Mouse (Mus musculus) lung, postnatal 0 days (tissue): ENCODE data around the gene a. TPM values are rescaled to one million over a fixed set of nuclear protein-coding genes. Genes with fewer than 3 reads are reported as not detected.

Experiments
- ATAC-seq: fragments of 200-750 bp; cut with Nextera tagmentation; 2 replicates; pipeline ENCODE4 v1.8.0; 2017; ENCODE audit warnings: moderate library complexity
- DNase-seq: peaks from one replicate; pipeline ENCODE4 v3.0.0-alpha.2; 2016; ENCODE audit warnings: low spot score
- H3K27ac ChIP-seq: fragments of 300-500 bp; sonication (generic); 2 replicates; pipeline ENCODE4 v1.5.1; 2014; ENCODE audit warnings: antibody characterized with exemption, mild to moderate bottlenecking, low read length, mixed read lengths
- H3K27me3 ChIP-seq: fragments of 300-500 bp; sonication (generic); replicated peaks from 2 replicates; pipeline ENCODE4 v1.6.1; 2014; ENCODE audit warnings: low read length, mixed read lengths; ENCODE audit not compliant: insufficient read depth
- H3K36me3 ChIP-seq: fragments of 300-500 bp; sonication (generic); 2 replicates; pipeline ENCODE4 v1.6.1; 2014; ENCODE audit warnings: low read length, mixed read lengths; ENCODE audit not compliant: insufficient read depth
- H3K4me1 ChIP-seq: fragments of 300-500 bp; sonication (generic); 2 replicates; pipeline ENCODE4 v1.6.1; 2014; ENCODE audit warnings: antibody characterized with exemption, low read depth, low read length, mixed read lengths; ENCODE audit not compliant: insufficient read depth
- H3K4me2 ChIP-seq: fragments of 300-500 bp; sonication (generic); replicated peaks from 2 replicates; pipeline ENCODE4 v1.6.1; 2014; ENCODE audit warnings: low read depth, mild to moderate bottlenecking, low read length, moderate library complexity, mixed read lengths
- H3K4me3 ChIP-seq: fragments of 300-500 bp; sonication (generic); 2 replicates; pipeline ENCODE4 v1.5.1; 2014; ENCODE audit warnings: low read depth, low read length
- H3K9ac ChIP-seq: fragments of 300-500 bp; sonication (generic); replicated peaks from 2 replicates; pipeline ENCODE4 v1.6.1; 2014; ENCODE audit warnings: low read depth, mild to moderate bottlenecking
- H3K9me3 ChIP-seq: fragments of 300-500 bp; sonication (generic); 2 replicates; pipeline ENCODE4 v1.6.1; 2016; ENCODE audit warnings: low read length, mixed read lengths
- CTCF ChIP-seq: IDR thresholded peaks from 2 replicates; pipeline ENCODE4 v1.5.1; 2016; ENCODE audit warnings: antibody characterized with exemption, mild to moderate bottlenecking
- EP300 ChIP-seq: IDR thresholded peaks from 2 replicates; pipeline ENCODE4 v1.6.1; 2016; ENCODE audit warnings: antibody characterized with exemption, mild to moderate bottlenecking, control low read depth
- WGBS: fragments of 180-500 bp; shearing (Covaris S2); extraction: QIAGEN DNeasy Blood & Tissue Kit; methylation state at CpG from one replicate; pipeline ENCODE4 v1.1.7; 2014; 5-methylcytosine and 5-hydroxymethylcytosine counted together
- polyA plus RNA-seq: library from polyadenylated mRNA; unstranded; fragments of >200 nt; fragmentation: Nextera tagmentation; extraction: Ambion mirVana; gene quantifications from 2 replicates; pipeline ENCODE4 v1.2.1, GENCODE M21; 2015

a gene
- polyA plus RNA-seq, 1 experiment from 2014 or later, result not detected

DNA sequence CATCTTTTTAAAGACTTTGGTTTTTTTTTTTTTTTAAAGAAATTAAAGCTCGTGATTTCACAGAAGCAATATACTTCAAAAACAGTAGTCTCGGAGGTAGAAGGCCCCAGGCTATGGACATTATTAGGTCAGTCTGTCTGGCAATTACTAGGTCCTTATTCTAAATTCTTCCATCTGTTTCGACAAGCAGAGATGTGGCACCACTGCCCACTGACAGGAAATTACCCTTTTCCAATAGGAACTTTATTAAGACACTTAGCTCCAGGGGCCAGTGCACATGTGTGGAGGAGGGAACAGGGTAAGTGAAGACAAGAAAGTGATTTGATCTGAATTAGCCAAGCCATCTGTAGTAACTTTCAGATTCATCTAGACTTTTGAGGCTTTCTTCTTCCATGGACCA is 263.5 kb downstream of the a start:
- ATAC-seq (no peak), DNase-seq (no peak)
- H3K4me2 ChIP-seq, result no peak overlapping the region
- H3K4me1 ChIP-seq, result peaks cover 5% of the 10 kb centered on the region; the same call in 1 of the 2 replicates
- no peak overlapping the region for H3K4me3 ChIP-seq
- H3K27ac ChIP-seq, result no peak overlapping the region
- no peak for TF ChIP-seq EP300
- TF ChIP-seq CTCF, result no peak
- no peaks in the 10 kb centered on the region for H3K27me3 ChIP-seq
- H3K9me3 ChIP-seq, result no peaks in the 10 kb centered on the region
- WGBS, result 88% methylated on average over 3 of the region's 3 CpGs
- no peak overlapping the region for H3K9ac ChIP-seq
- H3K36me3 ChIP-seq, result no peaks in the 10 kb centered on the region

DNA sequence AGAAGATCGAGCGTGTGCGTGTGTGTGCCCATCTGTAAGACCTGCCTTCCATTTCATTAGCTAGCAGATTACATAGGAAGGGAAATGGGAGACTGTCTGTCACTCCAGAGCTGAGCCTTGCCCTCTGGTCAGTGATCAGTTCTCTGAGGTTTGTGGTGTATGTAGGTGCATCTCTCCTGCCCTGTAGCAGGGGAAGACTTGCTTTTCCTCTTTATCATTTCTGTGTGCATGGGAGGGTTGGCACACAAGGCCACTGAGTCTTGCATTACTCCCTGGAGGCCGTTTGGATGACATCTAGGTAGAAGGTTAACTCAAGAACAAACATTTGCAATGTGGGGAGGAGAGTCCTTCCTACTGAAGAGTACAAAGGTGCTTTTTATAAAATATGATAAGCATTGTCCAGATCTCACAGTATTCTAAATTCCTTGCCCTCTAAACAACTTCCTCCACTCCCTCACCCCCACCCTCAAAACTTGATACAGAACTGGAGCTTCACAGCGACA is 264.9 kb downstream of the a start:
- Histone ChIP-seq H3K9ac (no peak overlapping the region), H3K9me3 (no peaks in the 10 kb centered on the region)
- ATAC-seq, result no peak

GRCm38 (mm10) chr2:155057361-155057760 is 266.2 kb downstream of the a start:
- no peak for TF ChIP-seq EP300
- no peak for TF ChIP-seq CTCF
- no peaks in the 10 kb centered on the region for H3K4me1 ChIP-seq

More for the DNA sequence above, 264.9 kb downstream of the a start:
- H3K27ac ChIP-seq, result no peak overlapping the region
- no peak overlapping the region for H3K4me2 ChIP-seq
- TF ChIP-seq CTCF (no peak), EP300 (no peak)
- DNase-seq, result no peak
- no peaks in the 10 kb centered on the region for H3K36me3 ChIP-seq
- WGBS, result 62% methylated on average over 5 of the region's 5 CpGs
- no peak overlapping the region for H3K4me3 ChIP-seq
- H3K4me1 ChIP-seq, result peaks cover 5% of the 10 kb centered on the region; the same call in 1 of the 2 replicates
- H3K27me3 ChIP-seq, result no peaks in the 10 kb centered on the region

GRCm38 (mm10) chr2:155071027-155071426 is 279.8 kb downstream of the a start:
- Histone ChIP-seq H3K9me3 (no peaks in the 10 kb centered on the region), H3K4me3 (no peak overlapping the region), H3K27ac (no peak overlapping the region), H3K4me2 (no peak overlapping the region), H3K9ac (no peak overlapping the region), H3K36me3 (no peaks in the 10 kb centered on the region; the same call in 1 of the 2 replicates), H3K27me3 (no peaks in the 10 kb centered on the region), H3K4me1 (peaks cover 4% of the 10 kb centered on the region; the same call in 1 of the 2 replicates)
- DNase-seq (no peak), ATAC-seq (no peak)
- TF ChIP-seq EP300 (no peak), CTCF (no peak)
- 80% methylated on average over 9 of the region's 9 CpGs for WGBS

More at GRCm38 (mm10) chr2:155057361-155057760, 266.2 kb downstream of the a start:
- Histone ChIP-seq H3K9ac (no peak overlapping the region), H3K4me3 (no peak overlapping the region), H3K27ac (no peak overlapping the region), H3K27me3 (no peaks in the 10 kb centered on the region), H3K4me2 (no peak overlapping the region), H3K36me3 (no peaks in the 10 kb centered on the region), H3K9me3 (no peaks in the 10 kb centered on the region)
- WGBS, result 81% methylated on average over 1 of the region's 1 CpGs
- DNase-seq (no peak), ATAC-seq (no peak)

DNA sequence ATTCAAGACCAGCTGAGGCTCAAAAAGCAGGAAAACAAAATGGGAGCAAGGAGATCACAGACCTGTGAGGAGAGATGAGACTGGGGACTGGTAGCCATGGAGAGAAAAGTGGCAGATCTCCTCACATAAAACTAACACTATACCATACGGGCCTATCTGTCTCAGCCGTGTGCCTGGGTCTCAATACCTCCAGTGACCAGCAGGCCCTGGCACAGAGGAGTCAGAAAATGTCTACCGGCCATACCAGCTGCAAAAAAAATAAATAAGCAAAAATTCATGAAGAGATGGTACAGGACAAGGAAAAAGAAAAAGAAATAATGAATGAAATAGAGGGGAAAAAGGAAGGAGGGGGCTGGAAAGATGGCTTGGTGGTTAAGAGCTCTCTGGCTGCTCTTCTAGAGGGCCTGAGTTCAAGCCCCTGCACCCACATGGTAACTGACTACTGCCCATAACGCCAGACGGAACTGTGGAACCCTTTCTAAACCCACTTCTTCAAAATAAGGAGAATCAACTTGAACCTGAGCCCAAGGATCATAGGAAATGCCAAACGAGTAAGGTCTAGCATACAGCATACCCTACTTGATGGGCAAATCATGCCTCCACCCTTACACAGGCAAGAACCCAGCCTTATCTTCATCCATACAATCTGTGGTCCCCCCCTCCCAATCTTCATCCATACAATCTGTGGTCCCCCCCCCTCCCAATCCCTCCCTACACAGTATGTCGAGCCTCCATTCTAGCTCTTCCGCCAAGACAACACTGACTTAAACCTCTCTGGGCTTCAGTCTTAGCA is 281.3 kb downstream of the a start:
- H3K4me3 ChIP-seq, result no peak overlapping the region
- no peak for ATAC-seq
- H3K27me3 ChIP-seq, result no peaks in the 10 kb centered on the region
- 85% methylated on average over 8 of the region's 8 CpGs for WGBS
- no peak overlapping the region for H3K27ac ChIP-seq
- no peaks in the 10 kb centered on the region for H3K36me3 ChIP-seq
- DNase-seq, result no peak
- no peak overlapping the region for H3K9ac ChIP-seq
- no peak overlapping the region for H3K4me2 ChIP-seq
- TF ChIP-seq CTCF (no peak), EP300 (no peak)
- no peaks in the 10 kb centered on the region for H3K9me3 ChIP-seq
- peaks cover 4% of the 10 kb centered on the region; the same call in 1 of the 2 replicates for H3K4me1 ChIP-seq

DNA sequence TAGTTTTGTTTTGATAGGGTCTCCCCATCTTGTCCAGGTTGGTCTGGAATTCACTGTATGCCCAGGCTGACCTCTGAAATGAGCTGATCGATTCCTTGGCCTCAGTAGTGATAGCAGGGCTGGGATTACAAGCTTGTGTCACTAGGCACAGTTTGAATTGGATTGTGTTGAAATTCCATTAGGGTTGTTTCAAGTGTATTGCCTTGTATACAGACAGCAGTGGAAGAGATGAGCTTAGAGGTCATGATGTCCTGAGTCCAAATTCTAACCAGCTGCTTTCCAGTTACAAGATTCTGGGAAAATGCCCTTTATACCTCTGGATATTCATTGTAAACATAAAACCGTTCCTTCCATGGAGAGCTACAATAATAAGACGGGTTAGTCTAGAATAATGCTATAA is 282.1 kb downstream of the a start:
- peak overlapping the region; percentile 92 for H3K4me2 ChIP-seq
- H3K27ac ChIP-seq, result peak overlapping the region; percentile 54; the same call in 1 of the 2 replicates
- peak overlapping the region; percentile 55 for H3K9ac ChIP-seq
- H3K36me3 ChIP-seq, result no peaks in the 10 kb centered on the region
- peaks cover 4% of the 10 kb centered on the region; the same call in 1 of the 2 replicates for H3K4me1 ChIP-seq
- WGBS, result 10% methylated on average over 3 of the region's 3 CpGs
- no peaks in the 10 kb centered on the region for H3K9me3 ChIP-seq
- DNase-seq, result no peak
- ATAC-seq, result no peak
- TF ChIP-seq CTCF, result no peak
- no peak for TF ChIP-seq EP300
- peak overlapping the region; percentile 71 for H3K4me3 ChIP-seq
- H3K27me3 ChIP-seq, result no peaks in the 10 kb centered on the region
